Mouse (Mus musculus): ENCODE measurements at regions not wholly inside any gene's neighbourhood (a gene's known extent, or its start where the extent isn't known, plus 50 kb on each side); places are given as distances from the start of the nearest gene placed in this dataset.

DNA sequence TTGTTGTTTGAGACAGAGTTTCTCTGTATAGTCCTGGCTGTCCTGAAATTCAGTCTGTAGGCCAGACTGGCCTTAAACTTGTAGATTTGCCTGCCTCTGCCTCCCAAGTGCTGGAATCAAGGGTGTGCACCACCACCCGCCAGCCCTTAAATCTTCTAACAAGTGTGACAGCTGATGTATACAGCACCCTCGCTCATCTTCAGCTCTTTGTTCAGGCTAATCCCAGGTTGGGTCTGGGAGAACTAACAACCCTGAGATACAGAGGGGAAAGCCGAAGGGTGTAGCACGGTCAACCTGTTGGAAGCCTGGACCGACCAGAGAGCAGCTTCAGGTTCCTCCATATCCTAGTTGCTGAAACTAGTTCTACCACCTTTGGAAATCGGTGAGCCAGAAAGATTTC is 99.0 kb downstream of the Tmem30b start:
- CTCF ChIA-PET, result no interaction called here

DNA sequence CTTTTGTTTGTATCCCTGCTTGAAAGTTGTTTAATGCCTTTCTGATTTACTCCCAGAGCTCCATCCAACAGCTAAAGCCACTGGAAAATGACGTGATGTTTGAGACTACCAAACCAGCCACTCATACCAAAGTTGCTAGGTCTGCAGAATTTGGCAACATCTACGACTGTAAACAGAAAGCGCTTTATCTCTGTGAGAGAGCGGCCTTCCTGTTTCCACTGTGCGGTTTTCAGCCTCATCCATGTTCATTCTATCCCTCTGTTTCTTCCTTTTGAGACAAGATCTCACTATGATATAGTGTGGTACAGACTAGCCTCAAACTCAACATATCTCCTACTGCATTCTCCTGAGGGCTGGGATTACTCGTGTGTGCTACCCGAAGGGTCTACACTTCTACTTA is 100.0 kb downstream of the Tmem30b start:
- CTCF ChIA-PET, result no interaction called here

DNA sequence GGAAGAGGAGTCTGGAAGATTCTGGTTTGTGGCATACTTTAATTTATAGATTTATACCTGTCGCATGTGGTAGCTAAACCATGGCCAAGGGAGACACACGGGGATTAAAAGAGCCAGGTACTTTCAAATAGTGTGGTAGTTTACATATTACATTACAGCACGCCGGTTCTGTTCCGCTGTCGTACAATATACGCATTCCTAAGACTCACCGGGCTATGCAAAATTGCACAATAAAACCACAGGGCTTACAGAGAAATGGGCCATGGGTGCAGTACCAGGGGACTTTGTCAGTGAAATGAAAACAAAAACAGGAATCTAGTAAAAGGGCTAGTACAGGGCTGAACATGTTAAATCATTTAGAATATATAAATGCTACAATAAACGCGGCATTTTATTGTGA is 100.6 kb downstream of the Tmem30b start:
- CTCF ChIA-PET, result no interaction called here

DNA sequence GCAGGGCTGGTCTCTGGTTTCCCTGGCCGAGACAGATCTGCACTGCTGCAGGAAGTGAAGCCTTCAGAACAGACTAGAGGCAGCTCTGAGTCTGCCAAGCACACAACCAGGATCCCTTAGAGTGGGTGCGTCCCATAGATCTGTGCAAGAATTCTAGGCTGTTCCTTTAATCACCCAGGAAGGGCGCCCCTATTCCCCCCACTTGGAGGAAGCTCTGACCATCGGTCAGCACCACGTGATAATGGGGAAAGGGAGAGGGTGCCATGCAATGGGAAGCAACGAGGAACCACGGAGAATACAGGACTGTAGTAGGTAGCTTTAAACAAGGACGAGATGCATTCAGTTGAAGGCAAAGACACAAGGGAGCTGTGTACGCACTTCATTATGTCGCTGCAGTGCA is 101.1 kb downstream of the Tmem30b start:
- CTCF ChIA-PET, result no interaction called here

DNA sequence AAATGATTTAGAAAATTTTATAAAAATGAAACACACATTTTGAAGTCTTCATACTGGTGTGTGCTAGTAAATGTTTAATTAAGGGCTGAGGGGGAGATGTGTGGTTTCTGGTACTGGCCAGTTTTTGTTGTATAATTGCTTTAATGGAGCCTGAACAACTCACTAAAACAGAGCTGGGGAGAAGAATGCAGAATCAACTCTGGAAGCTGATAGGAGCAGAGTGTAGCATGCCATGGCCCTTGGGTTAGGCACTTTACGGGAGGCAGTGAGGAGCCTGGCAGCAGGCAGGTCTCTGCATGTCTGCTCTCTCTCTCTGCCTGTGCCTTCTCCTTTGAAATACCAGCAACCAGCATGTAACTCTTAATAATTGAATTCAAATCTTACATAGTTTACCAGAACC is 104.9 kb downstream of the Tmem30b start:
- CTCF ChIA-PET, result no interaction called here

DNA sequence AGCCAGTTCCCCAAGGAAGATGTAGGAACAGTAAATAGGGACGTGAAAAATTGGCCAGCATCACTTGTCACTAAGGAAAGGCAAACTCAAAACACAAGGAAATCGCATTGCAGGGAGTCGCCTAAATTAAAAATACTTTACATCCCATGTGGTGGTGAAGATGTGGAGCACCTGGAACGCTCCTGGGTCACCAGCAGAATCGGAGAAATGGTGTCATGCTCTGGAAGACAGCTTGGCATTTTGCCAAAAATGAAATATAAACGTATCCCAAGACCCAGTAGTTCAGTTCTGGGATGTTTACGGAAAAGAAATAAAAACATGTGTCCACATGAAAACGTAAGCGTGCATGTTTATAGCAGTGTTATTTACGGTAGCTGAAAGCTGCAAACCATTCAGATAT is 111.5 kb downstream of the Tmem30b start:
- CTCF ChIA-PET, result no interaction called here

DNA sequence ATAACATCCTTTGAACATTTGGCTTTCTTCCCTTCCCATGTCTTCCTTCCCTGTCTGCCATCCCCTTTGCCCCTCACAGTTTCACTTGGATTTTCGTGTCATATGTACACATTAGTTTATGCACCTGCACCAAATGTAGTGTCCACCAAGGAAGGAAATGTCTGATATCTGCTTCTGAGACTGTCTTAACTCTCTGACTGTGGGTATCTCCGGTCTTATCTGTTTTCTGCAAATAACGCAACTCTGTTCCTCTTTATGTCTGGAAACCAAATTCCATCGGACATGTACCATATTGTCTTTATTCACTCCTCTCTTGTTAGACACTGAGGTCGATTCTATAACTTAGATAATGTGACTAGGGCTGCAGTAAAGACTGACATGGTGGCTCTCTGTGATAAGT is 113.6 kb downstream of the Tmem30b start:
- CTCF ChIA-PET, result no interaction called here

DNA sequence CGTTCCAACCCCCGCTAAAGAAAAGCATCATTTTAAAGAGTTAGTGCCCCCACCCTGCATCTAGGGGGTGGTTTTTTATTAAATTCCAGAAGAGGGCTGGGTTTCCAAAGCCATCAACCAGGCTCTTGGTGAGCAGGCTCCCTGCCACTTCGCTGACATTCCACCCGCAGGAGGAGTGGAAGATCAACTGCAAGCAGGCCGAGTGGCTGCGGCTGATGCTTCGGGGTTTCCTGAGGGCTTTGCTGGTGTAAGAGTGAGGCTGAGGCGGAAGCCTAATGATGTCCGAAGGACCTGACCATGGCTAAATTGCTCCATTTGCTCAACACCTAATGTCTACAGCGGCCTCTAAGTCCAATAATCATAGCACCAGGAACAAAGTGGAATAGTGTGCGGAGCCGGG is 118.0 kb downstream of the Tmem30b start:
- CTCF ChIA-PET, result no interaction called here

DNA sequence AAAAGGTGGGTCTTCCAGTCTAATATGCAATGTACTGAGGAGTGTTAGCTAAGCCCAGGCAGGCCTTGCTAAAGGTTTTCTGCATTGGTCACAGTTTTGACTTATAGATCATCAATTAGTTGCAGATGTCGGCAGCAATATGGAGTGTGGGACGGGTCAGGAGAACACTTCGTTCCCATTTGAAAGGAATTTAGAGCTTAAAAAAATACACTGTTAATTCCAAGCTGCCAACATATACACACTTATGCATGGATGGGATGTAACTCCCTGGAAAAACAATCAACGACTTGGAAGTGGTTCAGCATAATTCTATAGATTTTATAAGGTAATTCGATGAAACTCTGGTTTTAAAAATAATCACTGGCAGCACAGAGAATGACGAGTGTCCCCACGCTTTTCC is 121.4 kb downstream of the Tmem30b start:
- CTCF ChIA-PET, result no interaction called here

DNA sequence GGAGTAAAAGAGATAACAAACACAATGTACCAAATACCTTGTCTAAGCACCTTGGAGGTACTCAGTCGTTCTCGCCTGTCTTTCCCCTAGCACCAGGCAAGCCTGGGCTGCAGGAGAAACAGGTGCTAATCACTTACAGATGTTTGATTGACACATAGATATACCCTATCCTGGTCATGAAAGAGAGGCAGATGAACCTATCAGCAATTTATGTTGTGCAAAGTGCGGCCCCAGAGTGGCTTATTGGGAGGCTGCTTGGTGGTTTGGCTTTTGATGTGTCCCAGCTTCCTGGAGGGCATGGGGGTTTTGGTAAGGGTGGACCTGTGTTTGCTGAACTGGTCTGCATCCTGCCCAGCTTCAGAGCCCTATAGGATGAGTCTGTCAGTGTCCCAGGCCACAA is 129.1 kb downstream of the Tmem30b start:
- CTCF ChIA-PET, result no interaction called here

DNA sequence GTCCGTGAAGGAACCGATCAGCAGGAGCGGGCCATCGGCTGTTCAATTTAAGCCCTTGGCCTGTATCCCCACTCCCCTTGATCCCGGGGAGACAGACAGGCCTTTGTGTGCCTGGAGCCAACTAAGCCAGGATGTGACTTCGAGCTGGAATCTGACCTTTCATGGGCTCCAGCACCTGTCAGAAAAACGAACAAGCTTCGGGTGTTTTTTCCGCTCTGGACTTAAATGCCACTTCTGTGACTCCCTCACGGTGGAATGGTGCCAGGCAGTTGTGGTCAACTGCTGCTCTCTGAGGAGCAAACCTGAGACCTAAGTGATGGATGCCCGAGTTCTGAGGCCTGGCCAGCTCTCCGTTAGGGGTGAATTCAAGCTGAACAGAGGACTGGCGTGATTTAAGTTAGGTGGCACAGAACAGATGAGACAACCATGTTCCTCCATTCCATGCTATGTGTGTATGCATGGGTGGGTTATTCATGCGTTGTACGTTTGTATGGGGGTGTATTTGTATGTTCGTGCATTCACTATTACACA is 129.8 kb downstream of the Tmem30b start:
- CTCF ChIA-PET, result no interaction called here

DNA sequence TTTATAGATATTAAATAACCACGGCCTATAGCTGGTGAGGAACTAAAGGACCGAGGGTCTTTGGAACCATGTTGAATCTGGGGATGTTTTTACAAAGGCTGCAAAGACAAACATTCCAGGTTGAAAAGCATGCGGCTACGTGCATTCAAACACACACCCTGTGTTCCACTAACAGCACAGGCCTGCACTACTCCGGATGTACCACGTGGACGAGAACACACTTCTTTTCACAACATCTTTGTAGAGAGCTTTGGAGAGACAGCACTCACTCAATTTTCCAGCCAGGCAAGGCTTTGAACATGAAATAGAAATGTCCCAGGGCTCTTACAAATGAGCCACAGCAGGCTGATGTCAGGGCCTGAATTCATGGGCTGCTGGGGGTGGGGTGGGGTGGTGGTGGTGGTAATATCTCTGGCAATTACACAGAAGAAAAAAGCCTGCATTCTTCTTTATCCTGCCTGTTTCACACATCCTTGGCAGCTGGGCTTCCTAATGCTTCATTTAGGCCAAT is 129.3 kb downstream of the Slc38a6 start:
- CTCF ChIA-PET, result no interaction called here

DNA sequence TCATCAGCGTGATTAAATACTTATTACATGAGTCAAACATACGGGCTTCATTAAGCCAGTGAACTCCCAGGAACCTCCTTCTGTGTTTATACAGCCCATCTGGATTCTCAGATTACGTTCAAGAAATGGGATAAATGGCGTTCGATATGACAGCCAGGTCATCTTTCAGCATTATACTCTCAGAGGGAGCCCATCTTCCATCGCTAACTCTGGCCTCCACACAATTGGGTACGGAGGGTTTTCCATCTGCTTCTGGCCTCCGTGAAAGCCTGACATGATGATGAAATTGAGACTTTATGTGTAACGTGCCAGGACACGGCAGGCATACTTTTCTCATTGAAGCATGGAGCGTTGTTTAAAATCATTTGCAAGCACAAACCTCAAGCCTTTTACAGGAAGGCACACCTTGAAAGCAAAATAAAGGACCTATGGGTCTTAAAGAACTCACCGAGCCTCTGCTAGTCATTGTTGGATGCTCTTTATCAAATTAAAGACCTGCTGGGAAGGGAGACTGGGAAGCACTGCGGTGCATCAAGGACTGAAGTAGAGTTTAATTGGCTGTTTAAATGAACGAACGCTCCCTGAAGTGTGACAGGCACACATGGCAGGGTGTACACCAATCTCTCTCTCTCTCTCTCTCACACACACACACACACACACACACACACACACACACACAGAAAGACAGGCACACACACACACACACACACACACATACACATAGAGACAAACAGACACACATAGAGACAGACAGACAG is 127.0 kb downstream of the Slc38a6 start:
- CTCF ChIA-PET, result interaction anchor here (0.7 kb wide), 1 partner anchor 392 kb away, joined by 6 read pairs; no protein-coding TSS in a partner anchor

DNA sequence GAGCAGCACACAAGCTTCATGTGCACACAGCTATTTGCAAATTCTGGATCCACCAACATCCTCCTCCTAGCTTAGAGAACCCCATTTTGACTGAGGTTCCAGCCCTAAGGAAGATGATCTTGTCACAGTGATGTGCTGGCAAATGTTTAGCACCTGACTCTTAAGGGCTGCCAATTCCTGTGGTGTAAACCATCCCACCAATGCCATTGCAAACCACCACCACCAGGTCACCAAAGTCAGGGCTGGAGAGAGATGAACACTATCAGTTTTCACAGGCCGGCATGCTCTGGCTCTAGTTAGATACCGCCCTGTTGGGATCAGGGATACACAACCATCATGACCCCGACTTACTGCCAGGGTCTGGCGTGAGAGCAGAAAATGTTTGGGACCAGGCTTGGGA is 125.9 kb downstream of the Slc38a6 start:
- CTCF ChIA-PET, result no interaction called here

DNA sequence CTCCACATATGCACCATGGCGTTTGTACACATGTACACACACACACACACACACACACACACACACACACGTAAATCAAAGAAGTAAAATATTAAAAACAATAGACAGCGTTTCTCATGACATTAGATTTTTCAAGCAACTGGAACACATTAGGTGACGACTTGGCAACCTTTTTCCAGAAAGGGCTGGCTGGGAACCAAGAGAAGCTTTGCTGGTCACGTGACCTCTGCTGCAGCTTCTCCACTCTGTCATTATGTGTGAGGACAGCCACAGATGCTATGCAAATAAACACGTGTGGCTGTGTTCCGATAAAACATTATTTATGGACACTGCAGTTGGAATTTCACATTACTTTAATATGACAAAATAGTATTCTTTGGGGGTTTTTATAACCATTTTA is 124.3 kb downstream of the Slc38a6 start:
- CTCF ChIA-PET, result no interaction called here

DNA sequence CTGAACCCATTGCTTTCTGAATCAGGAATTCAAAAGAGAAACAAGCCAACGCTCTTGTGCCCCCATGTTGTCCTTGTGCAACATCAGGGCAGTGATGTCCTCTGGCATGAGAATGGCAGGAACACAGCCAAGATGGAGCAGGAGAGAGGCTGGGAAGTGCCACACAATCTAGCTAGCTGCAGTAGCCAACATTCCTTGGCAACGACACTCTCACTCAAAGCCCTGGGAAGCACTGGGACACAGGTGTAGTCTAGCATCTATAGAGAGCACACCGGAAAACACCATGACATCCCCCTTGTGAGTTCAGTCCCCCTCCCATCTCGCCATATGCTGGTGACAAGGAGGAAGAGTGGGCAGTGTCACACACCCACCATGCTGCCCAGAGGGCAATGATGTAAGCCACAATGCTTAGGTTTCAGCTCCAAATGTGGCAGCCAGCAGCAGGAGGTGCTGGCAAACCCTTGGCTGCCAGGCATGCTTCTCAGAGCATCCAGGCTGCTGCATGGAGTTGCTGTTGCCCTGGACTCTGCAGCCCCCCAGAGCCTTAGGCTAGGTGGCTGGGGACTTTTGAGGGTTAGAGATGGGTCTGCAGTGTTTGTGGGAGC is 123.0 kb downstream of the Slc38a6 start:
- CTCF ChIA-PET, result no interaction called here

DNA sequence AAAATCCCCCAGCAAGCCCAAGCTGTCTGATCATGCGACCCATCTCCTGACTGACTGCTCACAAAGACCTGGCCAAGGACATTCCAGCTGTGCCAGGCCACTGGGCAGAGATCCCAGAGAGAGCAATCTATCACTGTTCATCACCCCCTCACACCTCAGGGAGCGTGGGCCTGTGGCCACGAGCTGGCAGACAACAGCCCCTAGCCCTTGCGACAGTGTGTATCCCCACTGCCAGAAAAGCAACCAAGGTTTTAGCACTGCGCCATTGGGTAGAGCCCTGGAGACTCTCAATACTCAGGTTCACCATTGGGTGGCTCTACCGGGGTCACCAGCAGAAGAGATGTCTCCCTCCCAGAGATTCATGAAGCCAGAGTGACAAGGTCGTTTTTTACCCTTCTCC is 122.0 kb downstream of the Slc38a6 start:
- CTCF ChIA-PET, result interaction anchor here (0.6 kb wide), 1 partner anchor 49 kb away, joined by 4 read pairs; no protein-coding TSS in a partner anchor

DNA sequence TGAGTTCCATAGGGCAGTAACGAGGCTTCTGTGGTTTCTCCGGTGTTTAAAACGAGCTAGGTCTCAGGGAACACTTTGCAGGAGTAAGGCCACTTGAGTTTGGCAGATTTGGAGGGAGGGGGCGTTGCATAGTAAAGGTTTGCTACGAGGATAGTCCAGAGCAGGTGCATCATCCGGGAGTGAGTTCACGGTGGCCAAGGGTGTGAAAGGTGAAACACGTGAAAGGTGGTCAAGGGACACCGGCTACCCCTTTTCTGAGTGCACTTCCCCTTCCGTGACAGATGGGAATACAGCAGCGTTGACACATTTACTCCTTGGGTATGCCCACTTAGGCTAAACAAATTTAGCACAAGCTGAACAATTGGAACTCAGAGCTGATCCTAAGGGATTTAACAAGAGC is 121.6 kb downstream of the Slc38a6 start:
- CTCF ChIA-PET, result interaction anchor here (0.6 kb wide), 1 partner anchor 48 kb away, joined by 4 read pairs; no protein-coding TSS in a partner anchor

DNA sequence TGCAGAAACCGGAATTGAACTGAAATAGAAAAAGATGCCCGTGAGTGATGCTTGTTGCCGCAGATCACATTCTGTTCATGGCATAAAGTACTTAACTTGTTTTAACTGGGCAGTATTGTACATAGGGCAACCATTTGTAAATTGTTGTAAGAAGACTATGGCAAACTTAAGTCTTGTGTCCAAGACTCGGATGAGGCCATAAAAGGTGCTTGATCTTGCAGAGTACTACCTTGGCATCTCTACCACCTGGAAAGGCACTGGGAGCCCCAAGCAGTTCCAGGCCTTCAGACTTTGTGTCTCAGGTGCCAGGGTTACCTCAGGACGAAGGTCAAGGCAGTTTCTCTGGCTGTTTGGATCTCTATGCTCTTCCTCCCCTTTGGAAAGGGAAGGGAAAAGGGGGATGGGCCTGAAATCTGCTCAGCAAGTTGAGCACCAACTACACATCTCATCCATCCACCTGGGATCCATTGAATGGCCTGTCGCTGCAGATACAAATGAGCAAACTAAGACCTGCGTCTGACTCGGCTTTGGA is 120.0 kb downstream of the Slc38a6 start:
- CTCF ChIA-PET, result no interaction called here

DNA sequence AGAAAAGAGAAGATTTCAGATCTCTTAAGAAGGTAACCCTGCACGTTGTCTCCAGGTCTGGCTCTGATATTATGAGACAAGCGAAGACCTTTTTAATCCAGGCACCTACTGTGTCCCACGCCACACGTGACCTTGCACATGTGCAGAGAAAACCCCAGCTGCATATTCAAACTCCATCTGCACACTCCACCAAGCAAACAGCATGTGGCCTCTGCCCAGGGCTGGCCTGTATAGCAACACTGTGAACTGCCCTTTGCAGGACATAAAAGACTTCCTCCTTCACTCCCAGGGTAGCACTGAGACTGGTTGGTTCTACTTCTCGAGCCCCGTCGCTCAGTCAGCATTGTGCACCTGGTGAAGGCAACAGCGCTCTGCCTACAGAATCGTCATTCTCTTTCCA is 119.0 kb downstream of the Slc38a6 start:
- CTCF ChIA-PET, result no interaction called here

DNA sequence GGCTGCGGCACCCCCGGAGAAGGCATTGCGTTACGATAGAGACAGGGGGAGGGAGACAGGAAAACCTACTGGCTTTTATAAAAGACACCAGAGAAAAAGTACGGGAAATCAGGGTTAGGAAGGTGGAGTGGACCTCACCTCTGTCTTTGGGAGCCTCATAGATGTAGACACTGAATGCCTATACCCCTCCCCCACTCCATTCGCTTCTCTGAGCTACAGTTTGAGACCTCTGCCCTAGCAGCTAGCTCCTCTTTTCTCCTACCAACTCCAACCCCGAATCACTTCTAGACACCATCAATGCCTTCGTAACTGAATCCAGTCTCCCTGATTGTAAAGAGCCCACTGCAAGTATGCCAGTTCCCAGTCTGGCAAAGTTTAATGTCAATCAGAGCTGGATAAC is 118.5 kb downstream of the Slc38a6 start:
- CTCF ChIA-PET, result no interaction called here

DNA sequence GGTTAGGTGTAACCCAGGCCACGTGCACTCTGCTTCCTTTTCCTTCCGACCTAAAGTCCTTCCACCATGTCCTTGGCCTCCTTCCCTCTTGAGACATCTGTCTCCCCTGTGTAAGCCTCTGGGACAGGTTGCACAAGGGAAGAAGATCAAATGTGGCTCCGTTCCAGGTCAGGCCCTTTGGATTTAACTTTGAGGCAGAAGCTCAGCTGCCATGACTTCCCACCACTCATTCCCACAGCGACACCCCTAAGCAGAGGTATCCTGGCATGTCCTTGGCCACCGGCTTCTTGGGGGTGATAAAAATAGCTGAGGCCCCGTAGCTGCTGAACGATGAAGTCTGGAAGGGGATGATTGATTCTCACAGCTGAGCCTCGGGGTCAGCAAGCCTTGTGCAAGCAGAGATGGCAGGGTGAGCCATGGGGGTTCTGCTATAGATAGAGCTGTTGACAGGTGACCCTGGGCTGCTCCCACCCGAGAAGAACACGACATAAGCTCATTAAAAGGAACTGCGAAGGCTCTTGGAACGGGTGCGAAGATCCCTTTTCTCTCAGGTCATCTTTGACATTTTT is 117.4 kb downstream of the Slc38a6 start:
- CTCF ChIA-PET, result no interaction called here

Data from spleen, embryonic (tissue).